Mouse (Mus musculus): ENCODE results near the gene Amot.

Amot gene

DNA sequence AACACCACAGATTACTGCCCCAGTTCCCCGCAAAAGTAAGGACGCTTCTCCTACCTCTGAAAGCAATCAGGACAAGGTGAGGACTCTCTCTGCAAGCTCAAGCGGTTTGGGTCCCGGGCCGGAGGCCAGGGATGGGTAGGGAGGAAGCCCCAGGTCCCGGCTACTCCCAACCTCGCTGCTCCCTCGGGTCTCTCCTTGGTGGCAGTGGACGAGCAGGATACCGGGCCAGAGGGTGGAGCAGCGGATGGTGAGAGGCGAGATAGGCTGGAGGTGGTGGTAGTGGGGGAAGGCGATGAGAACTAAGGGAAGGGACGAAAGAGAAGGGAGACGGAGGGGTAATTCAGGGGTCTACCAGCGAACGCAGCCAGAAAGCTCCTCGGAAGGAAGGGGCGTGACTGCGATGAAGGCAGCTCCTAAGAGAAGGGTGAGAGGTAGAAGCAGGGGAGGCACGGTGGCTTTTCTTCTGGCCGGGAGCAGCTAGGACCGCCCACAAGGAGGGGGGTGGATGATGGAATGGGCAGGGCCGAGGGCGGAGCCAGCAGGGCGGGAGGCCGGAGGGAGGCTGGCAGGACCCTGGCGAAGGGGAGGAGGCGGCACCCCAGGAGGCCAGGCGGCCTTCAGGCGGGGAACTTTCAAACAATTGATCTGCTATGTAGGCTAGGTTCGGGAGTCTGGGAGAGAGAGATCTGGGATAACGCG lies at the start of gene Amot:
Gene Amot, minus strand, starts transcription at position 465 of the 699 bp plus-strand sequence.
- DNase-seq (ENCODE audit: low spot score in 2 of 2): peak; percentile 47 to 71

DNA sequence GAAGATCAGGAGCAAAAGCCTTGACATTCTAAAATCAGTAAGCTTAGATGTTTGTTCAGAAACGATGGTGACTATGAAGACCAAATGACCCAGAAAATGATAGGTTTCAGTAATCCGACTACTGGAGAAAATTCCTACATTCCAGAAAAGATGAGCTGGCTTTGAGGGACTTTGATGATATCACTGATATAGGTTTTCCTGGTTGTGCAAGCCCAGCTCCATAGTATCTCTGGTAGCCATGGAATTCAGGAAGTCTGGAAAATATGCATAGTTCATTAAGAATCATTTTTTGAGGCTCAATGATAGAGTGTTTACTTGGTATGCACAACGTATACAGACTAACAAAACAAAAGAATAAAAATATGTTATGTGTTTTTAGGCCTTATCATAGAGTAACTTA lies 40.1 kb upstream of the Amot start:
- no peak for DNase-seq (ENCODE audit: low spot score in 2 of 2)

DNA sequence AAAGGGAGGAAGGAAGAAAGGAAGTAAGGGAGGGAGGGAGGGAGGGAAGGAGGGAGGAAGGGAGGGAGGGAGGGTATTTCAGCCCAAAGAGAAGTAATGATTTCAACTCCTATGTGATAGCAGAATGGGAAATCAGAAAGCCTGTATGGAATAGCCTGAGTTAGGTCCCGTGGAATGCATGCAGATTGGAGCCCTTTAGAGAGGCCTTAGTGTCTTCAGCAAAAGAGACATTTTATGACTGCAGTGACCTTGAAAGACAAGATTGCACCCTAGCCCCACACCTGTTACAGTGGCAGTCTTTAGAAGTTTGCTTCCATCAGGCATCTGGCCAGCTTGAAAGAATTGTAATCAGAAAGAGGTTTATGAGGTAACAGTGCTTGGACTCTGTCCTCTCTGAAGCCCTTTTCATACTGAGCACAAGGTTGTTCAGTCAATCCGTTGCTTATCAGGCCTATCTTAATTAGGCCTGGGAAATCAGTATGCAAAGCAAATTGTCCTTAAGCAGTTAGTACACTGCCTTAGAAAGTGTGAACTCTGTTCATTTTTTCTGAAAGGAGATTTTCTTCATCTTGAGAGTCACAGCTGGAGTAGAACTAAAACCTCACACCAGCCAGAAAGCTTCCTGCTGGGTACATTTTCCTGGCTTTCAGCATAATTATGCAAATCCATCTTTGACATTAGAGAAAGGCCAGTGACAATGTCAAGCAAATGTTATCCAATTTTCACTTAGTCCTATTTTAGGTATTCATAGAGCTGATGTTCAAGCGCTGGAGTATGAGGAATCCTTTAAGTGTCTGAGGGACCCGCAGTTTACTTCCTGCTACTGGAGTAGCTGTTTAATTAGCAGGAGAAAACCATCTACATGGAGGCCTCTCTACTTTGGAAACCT lies 38.9 kb upstream of the Amot start:
- DNase-seq (ENCODE audit: low spot score in 2 of 2): no peak

DNA sequence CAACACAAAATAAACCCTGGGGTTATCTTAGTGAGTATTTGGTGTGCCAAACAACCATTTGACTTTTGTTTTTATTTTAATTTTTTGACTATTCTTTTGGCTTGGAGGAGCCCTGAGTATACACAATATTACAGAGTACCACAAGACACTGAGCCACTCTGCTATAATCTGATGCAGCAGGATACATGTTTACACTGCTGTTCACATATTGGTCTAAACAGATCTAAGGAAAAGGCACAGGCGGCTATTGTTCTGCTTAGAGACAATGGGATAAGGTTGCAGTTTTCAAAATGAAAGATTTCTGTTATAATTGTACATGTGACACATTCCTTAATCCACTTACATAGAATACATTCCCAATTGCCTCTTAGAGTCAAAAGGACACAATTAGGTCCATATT lies 36.1 kb upstream of the Amot start:
- DNase-seq (ENCODE audit: low spot score in 2 of 2): no peak

DNA sequence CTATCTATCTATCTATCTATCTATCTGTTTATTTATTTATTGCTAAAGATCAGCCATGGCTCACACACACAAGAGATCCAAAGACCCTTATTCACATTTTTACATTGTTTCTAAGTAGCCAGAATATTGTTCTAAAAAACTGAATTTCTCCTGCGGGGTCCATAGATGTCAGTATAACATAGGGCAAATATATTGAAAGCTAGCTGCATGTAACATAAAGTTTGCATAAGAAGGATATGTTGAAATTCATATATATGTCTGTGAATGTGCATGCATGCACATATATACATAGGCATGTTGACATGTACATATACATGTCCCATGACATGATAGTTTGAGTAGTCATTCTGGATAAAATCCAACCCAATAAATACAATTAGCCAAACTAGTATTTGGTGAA lies 35.3 kb upstream of the Amot start:
- DNase-seq (ENCODE audit: low spot score in 2 of 2): no peak

DNA sequence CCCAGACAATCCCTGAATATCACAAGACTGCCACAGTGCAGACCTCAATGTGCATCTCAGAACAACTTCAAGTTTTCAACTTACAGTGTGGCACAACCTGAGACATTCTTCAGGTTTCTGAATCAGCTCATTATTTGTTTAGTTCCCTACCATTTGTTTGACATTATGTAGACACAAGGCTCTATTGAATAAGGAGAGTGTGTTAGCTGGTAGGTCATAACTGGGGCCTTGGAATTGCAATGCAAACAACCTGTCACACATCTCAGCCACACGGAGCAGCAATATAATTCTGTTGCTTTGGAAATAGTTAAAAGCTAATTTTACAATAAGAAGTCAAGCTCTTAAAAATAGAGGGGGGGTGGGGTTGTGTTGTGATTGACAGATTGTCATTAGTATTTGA lies 24.6 kb upstream of the Amot start:
- DNase-seq (ENCODE audit: low spot score in 2 of 2): no peak

DNA sequence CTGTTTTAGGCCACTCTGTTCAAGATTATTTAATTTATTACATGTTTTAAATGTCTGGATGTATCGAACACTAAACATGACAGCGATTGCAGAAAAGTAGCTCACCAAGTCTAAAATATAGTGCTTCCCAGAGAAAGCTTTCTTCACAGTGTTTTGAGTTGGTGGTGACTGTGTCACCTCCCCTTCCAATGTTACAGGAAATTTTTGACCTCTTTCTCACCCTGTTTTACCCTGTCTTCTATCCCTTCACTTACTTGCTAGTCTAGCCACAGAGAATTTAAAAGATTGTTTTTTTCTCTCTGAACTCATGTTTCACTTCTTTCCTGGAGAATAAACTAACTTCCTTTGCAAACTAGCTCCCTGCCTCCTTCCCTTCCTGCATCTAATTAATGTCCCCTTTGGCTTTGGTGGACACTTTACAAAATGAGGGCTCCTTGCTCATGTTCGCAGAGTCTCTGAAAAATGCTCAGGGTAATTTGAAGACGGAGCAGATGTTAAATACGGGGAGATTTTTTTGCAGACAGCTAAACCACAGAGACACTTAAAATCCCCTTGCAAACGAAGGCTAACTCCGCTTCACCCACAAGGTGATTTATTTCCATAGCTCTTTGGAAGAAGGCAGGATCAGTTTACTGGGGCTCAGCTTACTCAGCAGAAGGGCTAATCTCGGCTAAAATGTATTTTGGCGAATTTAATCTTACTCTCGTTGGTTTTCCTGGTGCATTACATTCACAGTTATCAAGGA lies 11.5 kb upstream of the Amot start:
- no peak for DNase-seq (ENCODE audit: low spot score in 2 of 2)

DNA sequence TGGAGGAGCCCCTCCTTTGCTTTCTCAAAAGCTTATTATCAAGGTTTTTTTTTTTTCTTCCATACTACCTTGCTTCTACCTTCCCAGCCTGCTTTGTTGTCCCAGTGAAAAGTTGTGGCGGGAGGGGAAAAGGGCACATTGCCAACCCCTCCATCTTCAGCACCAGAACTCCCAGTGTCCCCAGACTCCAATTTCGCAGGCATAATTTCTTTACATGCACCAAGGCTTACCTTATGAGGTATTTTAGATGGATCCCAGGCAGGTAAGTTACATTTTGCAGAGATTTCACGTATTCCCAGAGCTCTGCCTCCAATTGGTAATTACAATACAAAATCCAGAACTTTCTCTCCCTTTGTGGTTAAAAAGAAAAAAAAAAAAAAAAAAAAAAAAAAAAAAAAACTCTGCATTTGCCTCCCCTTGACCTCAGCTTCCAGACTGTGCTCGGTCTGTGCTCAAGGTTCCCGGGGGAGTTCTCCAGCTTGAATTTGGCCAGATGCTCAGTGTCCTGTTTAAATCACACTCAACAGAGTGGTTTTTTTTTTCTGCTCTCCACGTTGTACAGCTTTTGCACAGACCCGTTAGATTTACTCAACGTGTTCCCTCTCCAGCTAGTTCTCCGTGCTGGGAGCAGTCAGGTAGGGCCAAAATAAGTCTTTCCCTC lies 10.6 kb upstream of the Amot start:
- no peak for DNase-seq (ENCODE audit: low spot score in 2 of 2)

DNA sequence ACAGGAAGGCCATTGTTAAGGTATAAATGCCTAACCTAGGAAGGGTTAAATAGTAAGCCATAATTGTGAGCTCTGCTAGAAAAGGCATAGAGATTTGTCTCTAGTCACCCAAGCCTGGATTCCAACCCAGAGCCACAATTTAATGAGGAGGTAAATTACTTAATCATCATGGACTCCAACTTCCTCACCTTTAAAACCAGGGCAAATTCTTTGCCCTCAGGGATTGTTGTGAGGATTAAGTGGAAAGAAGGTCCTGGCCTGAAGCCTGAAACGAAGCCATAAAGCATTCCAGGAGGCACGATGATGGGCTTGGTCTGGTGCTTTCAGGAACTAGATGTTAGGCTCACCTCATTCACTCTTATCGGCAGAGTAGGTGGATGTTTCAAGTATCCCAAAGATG lies 5.7 kb upstream of the Amot start:
- DNase-seq (ENCODE audit: low spot score in 2 of 2): no peak

DNA sequence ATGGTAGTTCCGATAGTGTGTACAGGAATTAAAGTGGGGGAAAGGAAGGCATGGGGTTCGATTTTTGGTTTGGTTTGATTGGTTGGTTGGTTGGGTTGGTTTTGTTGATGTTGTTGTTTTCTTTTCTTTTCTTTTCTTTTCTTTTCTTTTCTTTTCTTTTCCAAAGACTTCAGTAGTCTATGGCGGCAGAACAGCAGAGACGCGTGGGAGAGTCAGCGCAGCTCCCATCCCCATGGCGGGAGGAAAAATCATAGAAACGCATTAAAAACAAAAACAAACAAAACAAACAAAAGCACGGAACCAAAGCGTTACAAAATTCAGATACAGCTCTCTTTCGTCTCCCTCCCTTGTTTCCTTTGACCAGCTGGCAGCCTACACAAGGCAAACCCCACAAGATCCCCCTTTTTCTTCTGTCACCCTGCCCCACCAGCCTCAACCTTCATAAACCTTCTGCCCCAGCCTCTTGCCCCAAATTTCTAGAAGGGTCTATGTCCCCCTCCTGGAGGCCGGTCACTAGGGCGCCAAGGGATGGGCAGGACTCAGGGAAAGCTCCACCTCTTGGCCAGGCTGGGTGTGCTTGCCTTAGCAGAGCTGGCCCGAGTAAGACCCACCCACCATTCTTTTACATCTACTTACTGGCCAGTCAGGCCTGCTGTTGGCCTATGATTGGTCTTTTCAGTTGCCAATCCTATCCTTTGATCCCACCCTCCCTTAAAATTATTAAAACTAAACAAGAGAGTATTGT lies 648 bp upstream of the Amot start:
- peak; percentile 39 to 55 for DNase-seq (ENCODE audit: low spot score in 2 of 2)

DNA sequence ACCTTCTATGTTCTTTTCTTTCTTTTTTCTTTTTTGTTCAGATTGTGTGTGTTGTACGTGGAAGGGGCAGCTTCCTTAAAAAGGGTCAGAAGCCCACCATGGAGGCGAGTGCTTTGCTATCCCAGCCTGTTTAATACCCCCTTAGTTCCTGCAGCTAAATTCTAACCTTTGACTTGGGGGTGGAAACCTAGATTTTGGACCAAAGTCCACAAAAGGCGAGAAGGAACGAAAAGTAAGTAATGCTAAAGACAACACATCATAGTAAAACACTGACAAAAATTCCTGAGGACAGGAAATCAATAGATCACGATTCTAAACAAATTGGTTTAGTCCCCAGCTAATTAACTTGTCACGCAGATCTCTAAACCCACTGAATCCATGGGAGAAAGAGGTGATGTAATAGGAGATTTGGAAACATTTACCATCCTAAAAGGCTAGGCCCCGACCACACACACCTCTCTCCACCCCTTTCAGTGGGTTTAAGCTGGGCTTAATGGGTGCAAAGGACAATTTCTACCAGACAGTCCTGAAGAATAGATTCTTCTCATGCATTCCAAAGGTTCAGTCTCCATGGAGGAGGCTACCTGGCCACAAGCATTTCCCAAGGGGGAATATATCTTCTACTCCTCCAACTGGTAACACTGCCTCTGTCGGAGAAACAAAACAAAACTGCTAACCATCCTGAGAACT lies 3.2 kb downstream of the Amot start:
- no peak for DNase-seq (ENCODE audit: low spot score in 2 of 2)

DNA sequence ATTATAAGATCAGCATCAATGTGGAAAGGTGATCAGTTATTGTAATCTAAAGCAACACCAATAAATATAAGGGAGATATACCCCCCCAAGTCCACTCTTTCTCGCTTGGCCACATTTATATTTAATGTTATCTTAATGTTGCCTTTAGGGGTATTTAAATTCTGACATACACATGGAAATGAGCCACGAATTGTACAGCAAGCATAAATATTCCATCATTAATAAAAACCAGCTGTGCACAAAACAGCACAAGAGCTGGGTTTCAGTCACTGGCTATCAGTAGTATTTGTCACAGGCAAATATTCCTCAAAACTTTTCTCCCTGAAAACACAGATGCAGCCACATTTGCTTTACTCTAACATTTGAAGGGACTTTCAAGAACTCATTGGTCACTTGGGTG lies 5.9 kb downstream of the Amot start:
- DNase-seq (ENCODE audit: low spot score in 2 of 2): no peak

DNA sequence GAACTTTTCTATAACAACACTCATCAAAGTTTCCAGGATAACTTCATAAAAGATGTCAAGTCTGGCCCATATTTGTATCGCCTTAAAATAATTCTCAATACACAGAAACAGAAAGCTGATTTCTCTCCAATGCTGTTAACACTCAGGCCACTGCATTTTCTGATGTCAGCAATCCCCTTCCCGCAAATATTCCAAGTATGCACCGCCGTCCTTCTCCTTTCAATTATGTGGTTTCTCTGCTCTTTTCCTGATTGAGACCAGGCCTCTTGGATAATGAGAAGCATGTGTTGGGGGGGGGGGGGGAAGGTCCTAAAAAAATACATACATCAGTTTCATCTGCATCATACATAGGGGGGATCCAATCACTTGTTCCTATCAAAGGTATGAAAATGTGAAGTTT lies 6.3 kb downstream of the Amot start:
- DNase-seq (ENCODE audit: low spot score in 2 of 2): no peak

DNA sequence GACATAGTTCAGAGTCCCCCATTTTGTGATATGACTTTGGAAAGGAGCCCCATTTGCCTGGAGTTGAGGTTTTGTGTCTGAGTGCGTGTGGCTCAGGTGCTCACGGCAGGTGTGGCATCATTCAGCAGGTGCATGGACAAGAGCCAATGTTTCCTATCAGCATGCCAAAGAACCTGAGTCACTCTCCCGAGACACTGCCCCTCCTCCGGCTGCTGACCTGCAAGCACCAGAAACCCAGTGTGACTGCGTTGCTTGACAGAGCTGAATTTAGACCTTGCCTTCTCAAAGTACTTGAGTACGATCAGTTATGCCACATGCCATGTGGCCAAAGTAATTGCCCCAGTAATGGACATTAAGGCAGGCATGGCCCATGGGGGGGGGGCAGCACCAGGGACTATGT lies 7.5 kb downstream of the Amot start:
- no peak for DNase-seq (ENCODE audit: low spot score in 2 of 2)

DNA sequence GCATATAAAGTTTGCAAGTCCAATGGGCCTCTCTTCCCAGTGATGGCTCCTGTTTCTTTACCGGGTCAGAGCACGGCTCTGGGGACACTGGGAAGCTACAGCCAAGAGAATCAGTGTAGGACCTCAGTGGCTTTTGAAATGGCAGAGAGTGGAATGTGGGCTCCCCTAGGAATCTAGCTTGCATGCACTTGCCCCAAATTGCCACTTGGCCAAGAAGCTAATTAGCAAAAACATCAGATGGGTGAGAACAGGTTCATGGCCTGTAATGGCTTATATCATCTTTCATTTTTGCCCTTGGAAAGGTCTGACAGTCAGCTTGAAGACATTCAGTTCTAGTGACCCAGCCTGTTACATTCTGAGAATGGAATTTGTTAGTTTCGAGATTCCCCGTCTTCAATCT lies 9.6 kb downstream of the Amot start:
- no peak for DNase-seq (ENCODE audit: low spot score in 2 of 2)

DNA sequence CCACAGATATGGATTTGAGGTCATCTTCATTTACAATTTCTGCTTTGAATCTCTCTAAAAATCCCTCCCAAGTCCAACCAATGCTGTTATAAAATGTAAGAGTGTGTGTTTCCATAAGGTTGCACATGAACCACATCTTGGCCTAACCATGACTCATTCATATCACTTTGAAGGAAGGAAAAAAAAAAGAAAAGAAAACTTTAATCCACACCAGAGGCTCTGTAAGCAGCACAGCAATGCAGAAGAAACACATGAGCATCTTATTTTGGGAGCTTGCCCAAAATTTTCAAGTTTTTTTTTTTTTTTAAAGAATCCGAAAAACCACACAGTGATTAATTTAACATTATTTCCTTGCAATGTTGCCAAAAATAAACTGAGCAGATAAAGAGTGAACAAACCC lies 14.2 kb downstream of the Amot start:
- no peak for DNase-seq (ENCODE audit: low spot score in 2 of 2)

DNA sequence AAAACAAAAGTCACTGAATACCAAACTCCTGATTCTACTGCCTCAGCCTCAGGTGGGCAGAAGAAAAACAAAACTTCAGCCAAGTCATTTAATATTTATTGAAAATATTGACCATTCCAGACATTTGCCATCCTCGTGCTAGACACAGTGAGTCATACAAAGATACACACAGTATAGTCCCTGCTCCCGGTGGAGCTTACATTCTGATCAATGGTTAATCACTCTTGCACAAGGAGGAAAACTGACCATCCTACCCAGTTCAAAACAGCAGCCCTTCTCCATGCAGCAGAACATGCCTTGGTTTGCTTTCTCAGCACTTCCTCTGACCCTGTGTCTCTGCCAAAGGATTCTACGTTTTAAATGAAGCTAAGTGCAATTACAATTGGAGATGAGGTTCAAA lies 14.6 kb downstream of the Amot start:
- DNase-seq (ENCODE audit: low spot score in 2 of 2): no peak

DNA sequence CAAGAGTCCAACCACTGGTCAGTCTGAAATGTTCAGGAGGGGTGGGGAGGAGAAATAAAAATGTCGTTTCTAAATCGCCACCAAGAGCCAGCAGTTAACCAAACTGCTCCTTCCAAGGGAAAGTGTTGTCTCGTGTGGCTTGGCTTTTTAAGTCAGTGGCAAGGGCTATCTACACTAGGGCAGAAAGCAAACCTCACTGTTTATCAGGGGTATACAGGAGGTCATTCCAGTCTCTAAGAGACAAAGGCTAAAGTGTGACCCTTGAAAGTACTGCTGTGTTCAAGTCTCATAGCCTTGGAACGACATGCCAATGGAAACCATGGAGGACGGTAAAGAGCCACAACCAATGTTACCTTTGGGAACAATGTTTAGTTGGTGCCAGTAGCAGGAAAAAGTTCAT lies 15.0 kb downstream of the Amot start:
- no peak for DNase-seq (ENCODE audit: low spot score in 2 of 2)

DNA sequence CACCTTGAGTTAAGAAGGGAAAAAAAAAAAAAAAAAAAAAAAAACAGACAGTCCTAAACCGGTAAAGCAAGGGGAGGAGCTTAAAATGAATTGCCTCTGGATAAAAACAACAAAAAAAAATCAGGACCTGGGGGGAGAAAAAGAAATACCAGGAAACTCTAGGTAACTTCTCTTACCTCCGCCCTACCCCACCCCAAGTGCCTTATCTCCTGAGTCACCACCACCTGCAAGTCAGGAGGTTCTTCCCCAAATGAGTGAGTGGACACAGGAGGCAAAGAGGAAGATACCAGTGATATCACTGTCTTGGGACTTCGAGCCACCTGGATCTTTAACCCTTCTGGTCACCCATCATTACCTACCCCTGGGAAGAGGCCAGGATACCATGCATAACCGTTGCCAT lies 19.5 kb downstream of the Amot start:
- no peak for DNase-seq (ENCODE audit: low spot score in 2 of 2)

DNA sequence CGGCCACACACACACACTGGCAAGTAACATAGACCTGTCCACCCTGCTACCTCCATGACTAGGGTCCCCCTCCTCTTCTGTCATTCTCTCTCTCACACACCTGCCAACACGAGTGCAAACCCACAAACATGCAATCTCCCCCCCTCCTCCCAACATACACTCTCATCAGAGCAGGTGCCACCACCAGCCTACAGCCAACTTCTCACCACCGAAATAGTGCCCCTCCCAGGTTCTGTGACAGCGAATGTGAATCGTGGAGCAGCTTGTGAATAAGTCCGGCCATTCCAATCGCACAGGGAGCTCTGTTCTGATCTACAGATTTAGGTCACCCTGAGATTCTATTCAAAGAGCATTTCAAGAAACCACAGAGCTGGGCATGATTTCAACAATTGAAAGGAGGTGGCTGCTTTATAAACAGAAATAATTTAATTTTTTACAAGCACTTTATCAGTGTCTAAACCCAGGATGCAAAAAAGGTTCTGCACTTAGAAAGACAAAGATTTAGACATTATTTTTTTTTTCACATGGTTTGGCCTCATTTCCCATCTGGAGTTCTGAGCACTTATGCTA lies 21.4 kb downstream of the Amot start:
- no peak for DNase-seq (ENCODE audit: low spot score in 2 of 2)
